Mouse (Mus musculus): Measurements from ENCODE around the gene Fuom.
"Not testable (repeated sequence)": the region's sequence is repeated elsewhere in the genome, so short reads cannot be mapped to it uniquely, and the experiment has no call there.

Fuom gene

DNA sequence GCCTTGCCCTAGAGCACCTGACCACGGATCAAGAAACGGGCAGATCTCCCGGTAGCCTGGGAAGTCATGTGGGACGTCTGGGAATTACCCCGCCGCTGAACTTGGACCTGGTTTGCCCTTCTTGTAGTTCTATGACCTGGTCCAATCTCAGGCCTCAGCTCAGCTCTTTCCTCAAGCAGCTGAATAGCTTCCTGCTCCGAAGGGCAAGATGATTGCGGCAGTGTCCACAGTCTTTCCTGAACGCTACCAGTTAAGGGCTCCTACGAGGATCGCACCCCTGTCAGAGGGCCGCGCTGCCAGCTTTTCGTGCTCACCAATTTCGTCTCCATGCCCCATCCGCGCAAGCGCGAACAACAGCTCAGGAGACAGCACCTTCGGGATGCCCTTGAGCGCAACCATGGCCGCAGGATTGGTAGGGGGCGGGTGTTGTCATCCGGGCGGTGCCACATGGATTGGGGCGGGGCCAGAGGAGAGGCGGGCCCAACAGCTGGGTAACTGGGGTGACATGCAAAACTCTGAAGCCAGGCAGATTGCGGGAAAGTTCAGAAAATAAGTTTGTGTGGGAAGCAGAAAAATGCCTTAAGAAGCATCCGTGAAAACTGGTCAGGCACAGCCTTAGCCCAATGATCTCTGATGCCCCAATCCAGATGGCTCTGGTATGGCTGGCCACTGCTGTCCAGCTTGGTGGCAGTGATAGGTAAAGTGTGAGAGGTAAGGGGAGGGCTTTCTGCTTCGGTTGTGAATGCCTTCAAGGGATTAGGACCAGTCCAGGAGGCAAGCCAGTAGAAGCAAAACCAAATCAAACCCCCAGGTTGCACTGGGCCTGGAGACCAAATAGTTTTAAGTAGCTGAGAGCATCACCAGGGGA, at the start of gene Fuom:
Gene Fuom, minus strand, starts transcription at position 449 of the 868 bp plus-strand sequence.
- DNase-seq, result peak; percentile 82

DNA sequence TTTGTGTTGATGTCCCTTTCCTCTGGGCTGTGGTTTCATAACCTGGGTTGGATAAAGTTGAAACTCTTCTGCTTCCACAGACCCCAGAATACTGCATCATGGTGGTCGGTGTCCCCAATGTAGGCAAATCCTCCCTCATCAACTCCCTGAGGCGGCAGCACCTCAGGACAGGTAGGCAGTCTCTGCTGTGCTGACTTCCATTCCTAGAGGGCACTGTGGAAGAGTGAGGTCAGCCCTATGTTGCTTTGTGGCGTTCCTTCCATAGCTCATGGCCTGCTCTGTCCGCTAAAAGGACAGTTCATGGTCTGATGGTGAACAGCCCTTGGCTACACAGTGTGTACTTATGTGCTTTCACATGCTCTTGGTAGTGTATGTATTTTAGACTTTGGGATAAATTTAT, 42.3 kb upstream of the Fuom start:
- no peak for DNase-seq

DNA sequence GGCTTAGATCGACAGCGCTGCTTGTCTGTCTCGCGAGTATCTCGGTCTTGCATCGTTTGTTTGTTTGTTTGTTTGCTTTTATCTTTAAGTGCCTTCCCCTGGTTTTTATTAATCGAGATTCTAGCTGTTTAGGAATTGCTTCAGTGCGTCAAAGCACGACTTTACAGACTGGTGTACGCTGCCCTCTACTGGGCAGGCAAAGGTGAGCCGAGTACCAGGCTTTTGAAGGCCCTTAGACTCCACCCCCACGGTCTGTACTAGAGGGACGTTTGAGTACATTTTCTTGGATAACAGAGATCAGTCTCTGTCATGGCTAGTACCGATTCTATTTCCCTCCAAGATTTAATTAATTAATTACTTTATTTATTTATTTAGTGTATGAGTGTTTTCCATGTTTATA, 39.1 kb upstream of the Fuom start:
- DNase-seq, result peak; percentile 65

DNA sequence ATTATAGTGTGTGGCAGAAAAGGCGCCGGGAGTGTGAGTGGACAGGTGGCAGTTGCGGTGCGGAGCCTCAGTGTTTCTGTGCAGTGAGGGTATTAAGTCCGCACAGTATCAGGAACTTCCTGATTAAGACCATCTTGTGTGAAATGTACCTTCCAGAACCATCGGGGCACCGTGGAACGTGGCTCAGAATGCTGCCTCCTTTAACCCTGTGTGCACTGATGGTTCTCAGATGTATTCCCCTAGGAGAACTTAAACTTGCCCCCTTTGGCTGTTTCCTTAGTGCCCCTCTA, 35.7 kb upstream of the Fuom start:
- DNase-seq, result no peak

DNA sequence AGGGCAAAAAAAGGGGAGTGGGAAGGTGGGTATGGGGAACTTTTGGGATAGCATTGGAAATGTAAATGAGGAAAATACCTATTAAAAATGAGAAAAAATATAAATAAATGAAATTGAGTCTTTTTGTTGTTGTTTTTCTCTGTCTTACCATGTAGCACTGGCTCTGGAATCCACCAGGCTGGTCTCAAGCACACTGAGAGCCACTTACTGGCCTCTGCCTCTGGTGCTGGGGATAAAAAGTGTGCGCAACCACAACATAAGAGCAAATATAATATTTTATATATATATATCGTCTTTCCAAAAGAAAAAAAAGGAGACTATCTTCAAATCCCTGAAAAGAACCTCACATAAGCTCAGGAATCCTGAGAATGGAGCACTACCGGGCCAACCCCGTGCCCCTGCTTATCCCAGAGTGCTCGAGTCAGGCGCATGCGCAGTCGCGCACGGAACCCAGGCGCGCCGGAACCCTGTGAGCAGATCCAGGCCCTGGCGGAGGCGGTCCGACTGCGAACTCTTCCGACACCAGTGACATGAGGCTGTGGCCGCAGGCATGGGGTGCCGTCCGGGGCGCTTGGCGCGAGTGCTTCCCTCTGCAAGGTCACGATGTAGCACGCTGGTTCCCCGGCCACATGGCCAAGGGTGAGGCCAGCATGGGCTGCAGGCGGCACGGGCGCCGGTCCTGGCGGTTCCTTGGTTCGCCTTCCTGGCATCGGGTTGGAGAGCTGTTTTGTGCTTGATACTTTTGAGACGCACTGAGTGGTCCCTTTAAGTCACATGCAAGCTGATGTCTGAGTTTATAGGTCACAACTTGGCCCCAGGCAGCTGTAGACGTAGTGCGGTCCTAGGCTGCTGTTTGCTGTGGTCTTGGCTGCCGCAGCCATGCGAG, 35.1 kb upstream of the Fuom start, which contains the start of gene Mtg1:
Gene Mtg1, plus strand, starts transcription at position 430 of the 886 bp plus-strand sequence.
- DNase-seq, result peak; percentile 97

DNA sequence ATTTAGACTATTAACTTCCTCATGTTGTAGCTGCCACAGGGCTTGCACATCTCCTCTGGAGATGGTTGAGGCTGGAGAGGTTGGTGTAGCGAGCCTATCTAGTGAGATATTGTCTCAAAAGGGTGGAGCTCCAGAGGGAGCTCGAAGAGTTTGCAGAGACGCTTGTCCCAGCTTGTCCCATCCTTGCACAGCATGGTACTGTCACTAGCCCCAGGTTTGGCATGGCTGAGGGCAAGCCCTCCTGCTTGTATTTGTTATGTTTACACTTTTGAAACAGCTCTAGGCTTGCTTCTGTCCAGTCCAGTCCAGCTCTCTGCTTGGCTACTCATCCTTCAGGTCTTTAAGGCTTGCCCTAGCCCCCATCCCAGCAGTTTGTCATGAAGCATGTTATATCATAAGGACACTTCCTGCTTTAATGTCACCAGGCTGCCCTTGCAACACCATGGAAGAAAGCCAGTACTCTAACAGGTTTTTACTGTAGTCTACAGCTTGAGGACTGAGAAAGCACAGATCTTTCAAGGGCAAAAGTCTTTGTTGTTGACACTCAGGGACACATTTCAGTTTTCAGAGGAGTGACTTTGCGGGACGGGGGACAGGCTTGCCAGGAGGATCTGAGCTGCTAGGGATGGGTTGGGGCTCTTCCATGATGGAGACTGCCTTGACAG, 33.0 kb upstream of the Fuom start:
- DNase-seq, result no peak

DNA sequence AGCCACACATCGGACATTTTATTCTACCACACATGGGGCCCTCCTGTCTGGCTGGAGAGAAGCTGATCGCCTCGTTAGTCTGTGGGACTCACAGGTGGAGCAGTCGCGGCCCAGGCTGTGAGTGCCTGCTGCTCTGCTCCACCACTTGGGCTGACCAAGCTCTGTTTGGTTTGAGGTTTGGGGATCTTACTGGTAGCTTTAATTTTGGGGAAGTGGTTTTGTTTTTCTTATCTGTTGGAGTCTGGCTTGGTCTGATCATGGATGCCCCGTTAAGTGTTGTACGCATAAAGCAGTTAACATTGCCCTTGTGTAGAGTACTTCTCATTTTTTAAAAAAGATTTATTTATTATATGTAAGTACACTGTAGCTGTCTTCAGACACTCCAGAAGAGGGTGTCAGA, 31.8 kb upstream of the Fuom start:
- not testable (repeated sequence) for DNase-seq

DNA sequence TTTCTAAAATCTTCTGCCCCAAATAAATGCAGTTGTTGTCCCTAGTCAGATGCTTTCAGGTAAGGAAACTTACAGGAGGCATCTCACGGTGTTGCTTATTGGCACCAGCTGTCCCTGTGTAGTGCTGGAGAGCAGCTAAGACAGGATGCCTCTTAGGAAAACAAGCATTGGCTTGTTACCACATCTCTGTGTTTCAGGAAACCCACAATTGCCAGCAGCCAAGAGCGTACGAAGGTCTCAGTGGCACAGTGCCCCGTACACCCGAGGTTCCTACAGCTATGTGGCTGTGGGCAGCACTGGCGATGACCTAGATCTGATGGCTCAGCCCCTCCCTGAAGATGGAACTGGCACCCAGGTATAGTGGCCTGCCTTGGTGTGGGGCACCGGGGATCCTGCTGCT, 29.9 kb upstream of the Fuom start:
- not testable (repeated sequence) for DNase-seq

DNA sequence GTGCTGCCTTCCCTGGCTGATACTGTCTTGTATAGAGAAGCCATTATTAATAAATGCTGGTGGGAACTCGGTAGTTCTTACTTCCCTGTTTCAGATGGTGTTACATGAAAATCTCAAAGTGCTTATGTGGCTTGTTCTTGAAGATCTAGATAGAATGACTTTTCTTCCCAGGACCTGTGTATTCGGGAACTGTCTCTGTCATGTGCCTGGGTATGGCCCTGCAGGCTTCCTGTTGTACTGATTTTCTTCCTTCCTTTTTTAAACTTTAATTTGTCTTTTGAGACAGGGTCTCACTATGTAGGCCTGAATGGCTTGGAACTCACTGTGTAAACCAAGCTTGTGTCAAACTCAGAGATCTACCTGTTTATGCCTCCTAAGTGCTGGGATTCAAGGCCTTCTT, 25.7 kb upstream of the Fuom start:
- no peak for DNase-seq

DNA sequence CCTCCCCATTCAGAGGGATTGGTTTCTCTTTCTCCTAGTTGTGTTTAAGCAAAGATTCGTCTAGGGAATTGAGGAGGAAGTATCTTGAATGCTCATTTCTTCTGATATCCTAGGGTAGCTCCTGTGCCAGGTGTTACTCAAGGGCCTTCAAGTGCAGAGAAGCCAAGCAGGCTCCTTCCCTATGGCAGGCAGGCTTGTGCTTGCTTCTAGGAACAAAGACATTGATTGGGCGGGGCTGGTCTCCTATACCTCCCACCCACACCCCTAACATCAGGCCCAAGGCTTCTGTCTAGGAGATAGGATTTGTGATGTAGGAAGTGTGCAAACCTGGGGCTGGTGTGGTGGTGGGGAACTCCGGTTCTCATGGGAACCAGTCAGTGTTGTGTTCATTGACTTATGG, 24.7 kb upstream of the Fuom start:
- DNase-seq, result no peak

DNA sequence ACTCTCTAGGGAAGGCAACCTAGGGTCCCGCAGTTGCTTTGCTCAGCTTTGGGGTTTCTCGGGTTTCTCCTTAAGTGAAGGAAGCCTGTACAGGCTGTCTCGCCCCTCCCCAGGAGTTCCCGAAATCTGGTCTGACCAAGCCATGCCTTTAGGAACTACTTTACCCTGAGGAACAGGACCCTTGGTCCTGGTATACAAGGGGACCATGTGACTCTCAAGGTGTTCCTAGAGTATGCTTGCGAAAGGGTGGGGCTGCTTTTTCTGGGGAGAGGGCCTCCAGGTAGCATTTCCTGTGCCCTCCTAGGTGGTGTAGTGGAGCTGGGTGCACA, 23.7 kb upstream of the Fuom start:
- DNase-seq, result no peak

DNA sequence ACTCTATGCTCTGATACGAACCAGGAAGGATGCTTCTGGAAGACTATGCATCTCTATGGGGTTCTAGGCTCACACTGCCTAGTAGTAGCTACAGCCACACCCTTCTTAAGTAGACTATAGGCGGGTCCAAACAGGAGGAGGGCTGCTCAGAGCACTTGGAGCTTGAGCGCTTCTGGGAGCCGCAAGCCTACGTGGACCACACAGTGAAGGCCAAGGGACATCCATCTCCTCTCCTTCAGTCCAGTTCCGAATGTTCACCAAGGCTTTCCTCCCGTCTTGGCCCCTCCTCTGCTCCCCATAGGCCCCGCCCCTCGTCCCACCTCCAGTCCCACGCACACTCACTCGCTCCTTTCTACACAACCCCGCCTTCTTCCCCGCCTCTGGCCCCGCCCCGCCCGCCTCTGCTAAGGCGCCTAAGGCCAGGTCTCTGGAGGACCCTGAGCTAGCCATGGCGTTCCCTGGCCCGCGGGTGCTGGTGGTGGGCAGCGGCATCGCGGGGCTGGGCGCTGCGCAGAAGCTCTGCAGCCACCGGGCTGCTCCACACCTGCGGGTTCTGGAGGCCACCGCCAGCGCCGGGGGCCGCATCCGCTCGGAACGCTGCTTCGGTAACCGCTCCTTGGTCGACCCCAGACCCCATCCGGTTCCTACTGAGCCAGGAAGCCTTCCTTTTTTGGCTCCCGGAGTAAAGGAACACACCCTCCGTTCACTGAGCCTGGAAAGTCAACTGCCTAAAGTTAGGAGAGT, 23.2 kb upstream of the Fuom start:
- DNase-seq, result peak; percentile 92

DNA sequence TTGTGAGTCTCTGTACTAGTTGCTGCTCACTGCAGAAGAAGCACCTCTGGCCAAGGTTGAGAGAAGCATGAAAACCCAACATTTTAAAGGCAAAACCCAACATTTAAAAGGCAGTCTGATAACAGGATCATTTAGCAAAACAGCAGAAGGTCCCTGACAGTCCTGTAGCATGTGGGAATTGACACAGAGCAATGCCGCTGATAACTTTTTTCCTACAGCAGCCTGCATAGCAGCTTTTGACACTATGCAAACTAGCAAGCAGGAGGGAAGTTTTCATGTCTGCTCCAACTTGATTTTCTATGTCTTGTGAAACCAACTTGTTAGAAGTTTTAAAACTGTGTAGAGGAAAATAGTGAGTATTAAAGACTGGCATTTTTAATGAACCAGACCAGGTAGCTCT, 22.1 kb upstream of the Fuom start:
- DNase-seq, result no peak

DNA sequence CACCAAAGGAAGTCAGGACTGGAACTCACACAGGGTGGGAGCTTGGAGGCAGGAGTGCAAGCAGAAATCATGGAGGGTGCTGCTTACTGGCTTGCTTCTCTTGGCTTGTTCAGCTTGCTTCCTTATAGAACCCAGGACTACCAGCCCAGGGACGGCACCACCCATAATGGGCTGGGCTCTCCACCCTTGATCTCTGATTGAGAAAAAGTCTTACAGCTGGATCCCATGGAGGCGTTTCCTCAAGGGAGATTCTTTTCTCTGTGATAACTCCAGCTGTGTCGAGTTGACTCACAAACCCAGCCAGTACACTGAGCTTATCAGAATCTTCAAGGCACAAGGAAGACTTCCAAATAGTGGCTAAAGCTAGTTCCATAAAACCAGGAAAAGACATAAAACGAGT, 20.5 kb upstream of the Fuom start:
- DNase-seq, result no peak

DNA sequence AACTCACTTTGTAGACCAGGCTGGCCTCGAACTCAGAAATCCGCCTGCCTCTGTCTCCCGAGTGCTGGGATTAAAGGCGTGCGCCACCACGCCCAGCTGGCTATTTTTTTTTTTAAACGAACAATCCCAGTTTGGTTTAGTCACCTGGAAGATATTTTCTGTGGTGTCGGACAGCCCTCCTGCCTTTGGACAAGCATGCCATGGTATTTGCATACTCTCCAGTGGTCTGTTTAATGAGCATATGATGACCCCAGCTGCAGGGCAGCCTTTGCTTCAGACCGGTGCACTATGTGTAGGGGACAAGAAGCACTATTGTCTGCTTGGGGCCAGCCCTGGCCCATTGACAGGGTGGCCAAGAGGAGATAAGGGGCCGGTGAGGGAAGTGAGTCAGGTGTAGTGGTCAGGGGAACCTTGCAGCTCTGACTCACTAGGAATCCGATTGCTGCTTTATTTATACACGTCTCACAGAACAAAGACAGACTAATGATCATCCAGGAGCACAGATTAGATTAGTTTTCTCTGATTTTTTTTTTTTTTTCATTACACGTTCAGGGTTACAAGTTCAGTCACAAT, 19.2 kb upstream of the Fuom start:
- DNase-seq, result no peak

DNA sequence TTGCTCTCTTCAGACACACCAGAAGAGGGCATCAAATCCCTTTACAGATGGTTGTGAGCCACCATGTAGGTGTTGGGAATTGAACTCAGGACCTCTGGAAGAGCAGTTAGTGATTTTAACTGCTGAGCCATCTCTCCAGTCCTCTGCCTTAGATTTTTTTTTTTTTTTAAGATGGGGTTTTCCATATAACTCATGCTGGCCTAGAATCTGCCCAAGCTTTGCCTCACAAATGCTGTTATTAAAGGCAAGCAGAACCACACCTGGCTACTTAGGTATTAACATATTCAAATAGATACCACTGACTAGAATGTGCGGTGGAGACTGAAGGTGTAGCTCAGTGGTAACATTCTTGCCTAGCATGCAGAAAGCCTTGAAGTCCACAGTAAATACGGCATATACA, 18.2 kb upstream of the Fuom start:
- no peak for DNase-seq

DNA sequence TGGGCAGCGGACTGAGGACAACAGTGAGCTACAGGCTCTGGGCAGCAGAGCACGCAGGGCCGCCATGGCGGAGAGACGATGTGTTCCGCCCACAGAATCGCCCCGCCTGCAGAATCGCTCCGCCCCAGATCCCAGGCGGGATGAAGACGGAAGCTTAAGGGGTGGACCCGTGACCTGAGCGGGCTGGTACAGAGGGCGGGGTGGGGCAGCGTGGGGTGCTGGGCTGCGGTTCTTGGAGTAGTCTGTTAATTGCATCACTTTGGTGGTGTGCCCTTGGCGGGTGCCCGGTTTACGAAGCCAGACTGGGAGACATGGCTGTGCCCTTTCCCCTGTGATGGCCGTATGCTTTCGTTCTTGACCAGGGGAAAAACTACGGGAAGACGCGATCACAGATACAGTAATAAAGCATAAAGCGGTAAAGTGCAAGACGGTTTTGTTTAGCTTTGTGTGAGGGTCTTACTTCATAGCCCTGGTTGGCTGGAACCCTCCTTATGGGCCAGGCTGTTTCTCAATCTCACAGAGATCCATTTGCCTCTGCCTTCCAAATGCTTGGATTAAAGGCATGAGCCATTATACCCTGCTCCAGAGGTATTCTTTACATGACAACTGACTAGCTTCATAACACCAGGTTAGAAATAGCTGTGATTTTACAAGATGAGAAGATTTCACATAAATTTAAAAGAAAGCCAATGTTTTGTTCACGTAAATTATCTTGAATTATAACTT, 14.3 kb upstream of the Fuom start, which contains the start of gene Echs1:
Gene Echs1, minus strand, starts transcription at position 148 of the 726 bp plus-strand sequence.
- DNase-seq, result peak; percentile 81

DNA sequence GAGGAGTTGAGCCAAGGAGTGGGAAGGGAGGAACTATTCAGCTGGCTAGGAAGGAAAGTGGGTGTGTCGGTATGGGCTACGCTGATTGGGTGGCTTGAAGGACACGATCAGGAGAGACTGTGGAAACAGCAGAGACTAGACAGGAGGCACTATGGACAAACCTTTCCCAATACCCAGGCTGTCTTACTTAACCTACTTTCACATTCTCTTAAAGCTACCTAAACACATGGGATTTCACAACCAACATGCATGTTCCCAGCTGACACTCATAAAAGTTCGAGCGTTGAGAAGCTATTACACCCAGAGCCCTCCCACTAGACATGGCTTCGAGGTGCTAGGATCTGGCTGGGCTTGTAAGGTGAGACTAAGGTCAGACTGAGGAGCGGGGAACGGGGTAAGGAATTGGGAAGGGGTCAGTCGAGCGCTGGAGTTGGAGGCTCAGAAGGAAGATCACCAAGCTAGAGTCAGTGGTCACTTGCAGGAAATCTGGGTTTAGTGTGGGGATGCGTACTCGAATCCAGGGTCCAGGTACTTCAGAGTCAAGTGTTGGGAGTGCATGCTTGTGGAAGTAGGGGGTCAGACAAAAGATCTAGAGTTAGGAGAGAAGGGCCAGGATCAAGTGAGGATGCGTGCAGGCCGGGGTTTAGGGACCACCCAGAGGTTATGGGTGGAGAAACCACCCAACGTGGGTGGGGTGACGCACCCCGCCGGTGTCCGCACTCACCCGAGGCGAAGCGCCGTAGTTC, 13.5 kb upstream of the Fuom start, which contains the start of gene Paox:
Gene Paox, plus strand, starts transcription at position 217 of the 746 bp plus-strand sequence.
- peak; percentile 28 for DNase-seq

DNA sequence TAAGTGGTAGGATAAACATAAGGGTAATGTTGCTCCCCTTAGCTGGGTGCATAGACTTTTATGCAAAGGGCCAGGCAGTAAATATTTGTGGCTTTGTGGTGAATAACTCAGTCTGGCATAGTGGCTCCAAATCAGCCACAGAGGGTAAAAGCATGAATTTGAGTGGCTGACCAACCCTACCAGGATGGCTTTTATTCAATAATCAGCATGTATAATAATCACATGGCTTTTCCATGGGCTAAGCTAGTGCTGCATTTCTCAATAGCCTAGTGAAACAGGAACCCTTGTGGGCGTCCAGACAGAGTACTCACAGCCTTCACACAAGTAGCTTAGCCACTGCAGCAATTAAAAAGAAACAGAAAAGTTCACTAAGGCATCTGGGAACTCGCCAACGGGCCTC, 9.7 kb upstream of the Fuom start:
- no peak for DNase-seq

DNA sequence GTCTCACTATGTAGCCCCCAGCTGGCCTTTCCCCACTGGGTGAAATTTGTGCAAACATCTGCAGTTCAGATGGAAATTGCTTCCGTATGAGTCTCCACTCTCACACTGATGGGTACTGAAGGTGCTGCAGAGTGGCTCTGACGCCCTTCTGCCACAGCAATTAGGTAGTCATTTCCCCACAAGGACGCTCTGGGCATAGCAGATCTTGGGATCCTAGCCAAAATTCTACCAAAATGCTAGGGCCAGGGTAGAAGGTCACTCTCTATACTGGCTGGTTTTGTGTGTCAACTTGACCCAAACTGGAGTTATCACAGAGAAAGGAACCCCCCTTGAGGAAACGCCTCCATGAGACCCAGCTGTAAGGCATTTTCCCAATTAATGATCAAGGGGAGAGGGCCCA, 1.8 kb upstream of the Fuom start:
- no peak for DNase-seq

DNA sequence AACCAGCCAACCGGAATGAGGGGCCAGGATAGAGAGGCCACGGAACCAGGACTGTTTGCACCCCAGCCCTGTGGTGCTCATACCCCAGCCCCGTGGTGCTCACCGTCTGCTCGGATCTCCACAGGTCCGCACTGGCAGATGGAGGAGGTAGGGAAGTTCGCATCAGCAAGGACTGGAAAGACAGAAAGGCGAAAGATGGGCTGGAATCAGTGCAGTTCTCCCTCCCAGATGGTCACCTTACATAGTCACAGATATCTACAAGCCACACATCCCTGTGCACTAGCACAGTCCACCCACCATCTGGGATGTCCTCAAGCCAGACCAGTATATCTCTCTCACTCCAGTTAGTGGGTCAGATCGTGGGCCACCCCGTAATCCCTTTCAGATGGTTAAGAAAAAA, 743 bp downstream of the Fuom start:
- peak; percentile 29 for DNase-seq

Data from cerebellum, adult 11 months (tissue).